In the genomic region with DNA sequence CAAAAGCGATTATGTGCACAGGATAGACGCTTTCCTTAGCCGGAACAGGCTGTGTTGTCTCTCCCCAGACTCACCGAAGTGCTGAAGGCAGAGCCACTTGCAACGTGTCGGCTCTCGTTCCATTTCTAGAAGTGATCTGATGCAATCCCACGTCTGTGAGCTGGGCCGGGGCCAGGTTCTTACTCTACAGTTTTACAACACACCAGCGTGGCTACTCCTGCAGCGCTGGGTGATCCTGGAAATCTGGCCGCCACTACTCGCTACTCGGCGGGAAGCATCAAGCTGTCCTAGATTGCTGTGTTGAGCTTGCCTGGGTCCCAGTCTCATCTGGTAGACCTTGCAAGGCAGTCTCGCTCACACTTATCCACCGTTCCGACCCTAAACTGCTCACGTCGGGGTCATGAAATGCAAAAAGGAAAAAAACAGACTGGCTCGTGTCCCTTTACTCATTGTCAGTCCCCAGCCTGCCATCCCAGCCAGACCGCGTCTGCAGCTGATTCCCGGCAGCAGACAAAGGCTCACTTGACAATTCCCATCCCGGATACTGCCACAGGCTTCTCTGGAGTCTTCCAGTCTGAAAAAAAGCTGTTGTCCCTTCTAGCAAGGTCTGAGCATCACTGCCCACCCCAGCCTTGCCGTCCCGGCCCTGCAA, we compare ENCODE assay signal across 8 mouse cellular contexts. TPM values are rescaled to one million over a fixed set of nuclear protein-coding genes. Genes with fewer than 3 reads are reported as not detected.
DNase-seq lines count a peak whose midpoint lies in the region; ATAC-seq lines count a peak whose summit lies in the region.

No protein-coding gene starts in this region.

- peaks cover 37% of the 10 kb centered on the region for H3K27me3 ChIP-seq in embryonic facial prominence, embryonic 10.5 days (replicated peaks; ENCODE audit: low read depth, poor library complexity, severe bottlenecking)
- no peaks in the 10 kb centered on the region for H3K27me3 ChIP-seq in intestine, embryonic 15.5 days (replicated peaks)
- peaks cover 24% of the 10 kb centered on the region for H3K27me3 ChIP-seq in limb, embryonic 10.5 days (ENCODE audit: low read depth, poor library complexity, severe bottlenecking)
- H3K27me3 ChIP-seq in midbrain, embryonic 10.5 days (ENCODE audit: low read depth, poor library complexity, severe bottlenecking): peaks cover 28% of the 10 kb centered on the region
- 0 out of 2 replicates have a peak, but pooled peaks cover 5% of the 10 kb centered on the region for H3K27me3 ChIP-seq in stomach, embryonic 15.5 days (replicated peaks)

- peak overlapping the region; percentile 46 for H3K9ac ChIP-seq in intestine, embryonic 15.5 days
- peak overlapping the region; percentile 30; the same call in 1 of the 2 replicates for H3K9ac ChIP-seq in stomach, embryonic 15.5 days

- 5% methylated on average over 27 of the region's 27 CpGs for WGBS in embryonic facial prominence, embryonic 10.5 days
- 2% methylated on average over 27 of the region's 27 CpGs for WGBS in intestine, embryonic 15.5 days
- 8% methylated on average over 27 of the region's 27 CpGs for WGBS in limb, embryonic 10.5 days
- 6% methylated on average over 27 of the region's 27 CpGs for WGBS in midbrain, embryonic 10.5 days
- 2% methylated on average over 27 of the region's 27 CpGs for WGBS in stomach, embryonic 15.5 days

- no peaks in the 10 kb centered on the region for H3K9me3 ChIP-seq in embryonic facial prominence, embryonic 10.5 days
- H3K9me3 ChIP-seq in intestine, embryonic 15.5 days: no peaks in the 10 kb centered on the region
- H3K9me3 ChIP-seq in limb, embryonic 10.5 days (replicated peaks): no peaks in the 10 kb centered on the region
- H3K9me3 ChIP-seq in midbrain, embryonic 10.5 days (replicated peaks): no peaks in the 10 kb centered on the region
- H3K9me3 ChIP-seq in stomach, embryonic 15.5 days: no peaks in the 10 kb centered on the region

- H3K36me3 ChIP-seq in embryonic facial prominence, embryonic 10.5 days (replicated peaks): no peaks in the 10 kb centered on the region
- H3K36me3 ChIP-seq in intestine, embryonic 15.5 days: no peaks in the 10 kb centered on the region
- H3K36me3 ChIP-seq in limb, embryonic 10.5 days: no peaks in the 10 kb centered on the region
- no peaks in the 10 kb centered on the region for H3K36me3 ChIP-seq in midbrain, embryonic 10.5 days
- H3K36me3 ChIP-seq in stomach, embryonic 15.5 days: no peaks in the 10 kb centered on the region

- DNase-seq in layer of hippocampus, adult 11-12 months (ENCODE audit: low spot score): peak; percentile 52
- no peak for DNase-seq in layer of hippocampus, adult 9-10 months (ENCODE audit: low spot score)
- DNase-seq in embryonic facial prominence, embryonic 10.5 days (ENCODE audit: low spot score): peak; percentile 47
- peak; percentile 71 for DNase-seq in gonadal fat pad, adult 2 months (ENCODE audit: low read depth)
- peak; percentile 45 for DNase-seq in limb, embryonic 10.5 days (ENCODE audit: low spot score)
- DNase-seq in midbrain, embryonic 10.5 days (ENCODE audit: low spot score): no peak

- peak overlapping the region; percentile 76 for H3K4me3 ChIP-seq in embryonic facial prominence, embryonic 10.5 days
- peak overlapping the region; percentile 47 for H3K4me3 ChIP-seq in intestine, embryonic 15.5 days (replicated peaks)
- peak overlapping the region; percentile 67 for H3K4me3 ChIP-seq in limb, embryonic 10.5 days
- H3K4me3 ChIP-seq in midbrain, embryonic 10.5 days: peak overlapping the region; percentile 79
- H3K4me3 ChIP-seq in stomach, embryonic 15.5 days (replicated peaks): peak overlapping the region; percentile 49

- ATAC-seq in intestine, embryonic 15.5 days: peak; percentile 58
- ATAC-seq in stomach, embryonic 15.5 days (ENCODE audit: insufficient read depth, low FRiP score, low read depth): peak; percentile 41; the same call in 1 of the 2 replicates

- peak overlapping the region; percentile 75 for H3K27ac ChIP-seq in embryonic facial prominence, embryonic 10.5 days (replicated peaks)
- no peak overlapping the region for H3K27ac ChIP-seq in intestine, embryonic 15.5 days
- peak overlapping the region; percentile 71 for H3K27ac ChIP-seq in limb, embryonic 10.5 days
- peak overlapping the region; percentile 81 for H3K27ac ChIP-seq in midbrain, embryonic 10.5 days (replicated peaks)
- H3K27ac ChIP-seq in stomach, embryonic 15.5 days: no peak overlapping the region

- peaks cover 12% of the 10 kb centered on the region for H3K4me1 ChIP-seq in embryonic facial prominence, embryonic 10.5 days
- peaks cover 6% of the 10 kb centered on the region; the same call in 1 of the 2 replicates for H3K4me1 ChIP-seq in intestine, embryonic 15.5 days (replicated peaks)
- H3K4me1 ChIP-seq in limb, embryonic 10.5 days: peaks cover 12% of the 10 kb centered on the region
- H3K4me1 ChIP-seq in midbrain, embryonic 10.5 days: peaks cover 14% of the 10 kb centered on the region
- peaks cover 10% of the 10 kb centered on the region; the same call in 1 of the 2 replicates for H3K4me1 ChIP-seq in stomach, embryonic 15.5 days

- peak overlapping the region; percentile 95 for H3K4me2 ChIP-seq in intestine, embryonic 15.5 days (replicated peaks)
- H3K4me2 ChIP-seq in stomach, embryonic 15.5 days: peak overlapping the region; percentile 97

RNA-seq across cellular contexts. Expression of a gene that starts 0.6 kb away (rescaled TPM):
- 1.7 and 2.1 TPM in 2 replicates for polyA plus RNA-seq in embryonic facial prominence, embryonic 10.5 days (2016; fragmentation: Nextera tagmentation; extraction: Ambion mirVana)
- 0.99 and 1.1 TPM in 2 replicates for polyA plus RNA-seq in gonadal fat pad, adult 2 months (2012; rRNA removed)
- 1.4 and 1.5 TPM in 2 replicates for polyA plus RNA-seq in intestine, embryonic 15.5 days (2015; fragmentation: Nextera tagmentation; extraction: Ambion mirVana)
- 0.87 and 0.90 TPM in 2 replicates for polyA plus RNA-seq in limb, embryonic 10.5 days (2016; fragmentation: Nextera tagmentation; extraction: Ambion mirVana)
- polyA plus RNA-seq in midbrain, embryonic 10.5 days (2016; fragmentation: Nextera tagmentation; extraction: Ambion mirVana): 2.0 and 5.0 TPM in 2 replicates
- polyA plus RNA-seq in stomach, embryonic 15.5 days (2015; fragmentation: Nextera tagmentation; extraction: Ambion mirVana): 2.4 and 2.7 TPM in 2 replicates

RNA-seq across cellular contexts. Expression of a gene that starts 10.2 kb away (rescaled TPM):
- 40.7 TPM in 2 replicates for polyA plus RNA-seq in embryonic facial prominence, embryonic 10.5 days (2016; fragmentation: Nextera tagmentation; extraction: Ambion mirVana)
- 2.6 and 4.8 TPM in 2 replicates for polyA plus RNA-seq in gonadal fat pad, adult 2 months (2012; rRNA removed)
- 39.9 and 42.1 TPM in 2 replicates for polyA plus RNA-seq in intestine, embryonic 15.5 days (2015; fragmentation: Nextera tagmentation; extraction: Ambion mirVana)
- polyA plus RNA-seq in limb, embryonic 10.5 days (2016; fragmentation: Nextera tagmentation; extraction: Ambion mirVana): 31.2 and 32.3 TPM in 2 replicates
- 38.5 and 40.6 TPM in 2 replicates for polyA plus RNA-seq in midbrain, embryonic 10.5 days (2016; fragmentation: Nextera tagmentation; extraction: Ambion mirVana)
- polyA plus RNA-seq in stomach, embryonic 15.5 days (2015; fragmentation: Nextera tagmentation; extraction: Ambion mirVana): 35.7 and 39.1 TPM in 2 replicates

Comparison
In these comparisons a context has a peak if more than half of its experiments do, and no peak if none do; other contexts are left out.
1. DNase-seq: peak in layer of hippocampus, adult 11-12 months (single experiment), embryonic facial prominence, embryonic 10.5 days (single experiment), gonadal fat pad, adult 2 months (single experiment) and limb, embryonic 10.5 days (single experiment); none in layer of hippocampus, adult 9-10 months (single experiment) and midbrain, embryonic 10.5 days (single experiment).
2. H3K27ac ChIP-seq: peak in embryonic facial prominence, embryonic 10.5 days (single experiment), limb, embryonic 10.5 days (single experiment) and midbrain, embryonic 10.5 days (single experiment); none in intestine, embryonic 15.5 days (single experiment) and stomach, embryonic 15.5 days (single experiment).
3. Peak in every context shown above with its lines, with median percentiles within 50 percentile points of each other: H3K4me3 ChIP-seq.